Mouse (Mus musculus) MEL (cell line): ENCODE results near the gene Tmem50b. TPM values are rescaled to one million over a fixed set of nuclear protein-coding genes. Genes with fewer than 3 reads are reported as not detected.

ENCODE experiments used
- DNase-seq: peaks from one replicate; pipeline ENCODE4 v3.0.0; 2011; ENCODE audit warnings: low read depth, low spot score
- H3K27ac ChIP-seq: 2 replicates; pipeline ENCODE4 v1.5.1; 2012; ENCODE audit warnings: low read depth, mild to moderate bottlenecking, control low read depth, low read length, moderate library complexity; ENCODE audit not compliant: control insufficient read depth
- H3K27me3 ChIP-seq, 2 experiments: fragments of 150-350 bp in 1 of 2; sonication (generic) in 1 of 2; 2 replicates each; pipeline ENCODE4 v1.6.1; 2012; ENCODE audit warnings: low read length in 2 of 2, mild to moderate bottlenecking in 2 of 2, improper control_type of control experiment in 1 of 2, moderate library complexity in 1 of 2; ENCODE audit not compliant: insufficient read depth in 2 of 2, control insufficient read depth in 1 of 2
- H3K36me3 ChIP-seq, 2 experiments: 2 replicates each; pipeline ENCODE4 v1.6.1; 2012 to 2014; ENCODE audit warnings: low read length in 2 of 2, improper control_type of control experiment in 1 of 2, inconsistent platforms in 1 of 2, mild to moderate bottlenecking in 1 of 2; ENCODE audit not compliant: insufficient read depth in 2 of 2, control insufficient read depth in 1 of 2
- H3K4me1 ChIP-seq, 2 experiments: fragments of 150-350 bp in 1 of 2; sonication (generic) in 1 of 2; 2 replicates each; pipeline ENCODE4 v1.6.1; 2012; ENCODE audit warnings: low read length in 2 of 2, improper control_type of control experiment in 1 of 2, mild to moderate bottlenecking in 1 of 2; ENCODE audit not compliant: insufficient read depth in 2 of 2, control insufficient read depth in 1 of 2
- H3K4me3 ChIP-seq, 2 experiments: fragments of 150-350 bp in 1 of 2; sonication (generic) in 1 of 2; 2 replicates each; pipeline ENCODE4 v1.5.1; 2012; ENCODE audit warnings: low read depth in 2 of 2, low read length in 2 of 2, mild to moderate bottlenecking in 2 of 2, moderate library complexity in 2 of 2, control low read depth in 1 of 2, improper control_type of control experiment in 1 of 2; ENCODE audit not compliant: control insufficient read depth in 1 of 2, insufficient read depth in 1 of 2
- H3K79me2 ChIP-seq: 2 replicates; pipeline ENCODE4 v1.6.1; 2012; ENCODE audit warnings: mild to moderate bottlenecking, low read length, moderate library complexity; ENCODE audit not compliant: control insufficient read depth, poor library complexity, insufficient read depth
- H3K9ac ChIP-seq: 2 replicates; pipeline ENCODE4 v1.6.1; 2012; ENCODE audit warnings: low read depth, mild to moderate bottlenecking, control low read depth, low read length, moderate library complexity; ENCODE audit not compliant: control insufficient read depth, poor library complexity, severe bottlenecking
- H3K9me3 ChIP-seq: fragments of 150-350 bp; sonication (generic); replicated peaks from 2 replicates; pipeline ENCODE4 v1.6.1; 2012; ENCODE audit warnings: mild to moderate bottlenecking, low read length, improper control_type of control experiment, moderate library complexity; ENCODE audit not compliant: insufficient read depth
- CHD1 ChIP-seq: IDR thresholded peaks from 2 replicates; pipeline ENCODE4 v1.6.1; 2012; ENCODE audit warnings: low read depth, mild to moderate bottlenecking, inconsistent platforms, low read length, improper control_type of control experiment
- CTCF ChIP-seq, 3 experiments: IDR thresholded peaks in 2 of 3; conservative IDR thresholded peaks in 1 of 3; 2 replicates each; pipeline ENCODE4 v1.5.1; 2011 to 2012; ENCODE audit warnings: low read length in 3 of 3, low read depth in 2 of 3, mild to moderate bottlenecking in 2 of 3, improper control_type of control experiment in 1 of 3, inconsistent platforms in 1 of 3, mixed read lengths in 1 of 3, moderate library complexity in 1 of 3; ENCODE audit not compliant: control insufficient read depth in 1 of 3, insufficient read depth in 1 of 3, poor library complexity in 1 of 3, severe bottlenecking in 1 of 3
- EP300 ChIP-seq, 2 experiments: IDR thresholded peaks; 2 replicates each; pipeline ENCODE4 v1.6.1; 2011; ENCODE audit warnings: improper control_type of control experiment in 2 of 2, low read length in 2 of 2, low read depth in 1 of 2, mild to moderate bottlenecking in 1 of 2
- ETS1 ChIP-seq: IDR thresholded peaks from 2 replicates; pipeline ENCODE4 v1.6.1; 2012; ENCODE audit warnings: low read depth, mild to moderate bottlenecking, inconsistent platforms, low read length, improper control_type of control experiment, moderate library complexity
- GABPA ChIP-seq: IDR thresholded peaks from 2 replicates; pipeline ENCODE4 v1.6.1; 2012; ENCODE audit warnings: low read depth, mild to moderate bottlenecking, inconsistent platforms, low read length, improper control_type of control experiment, moderate library complexity
- GATA1 ChIP-seq: IDR thresholded peaks from 2 replicates; pipeline ENCODE4 v1.6.1; 2011; ENCODE audit warnings: low read depth, low read length, improper control_type of control experiment
- HCFC1 ChIP-seq: IDR thresholded peaks from 2 replicates; pipeline ENCODE4 v1.6.1; 2012; ENCODE audit warnings: low read depth, mild to moderate bottlenecking, inconsistent platforms, low read length, improper control_type of control experiment, moderate library complexity
- JUND ChIP-seq: IDR thresholded peaks from 2 replicates; pipeline ENCODE4 v1.6.1; 2011; ENCODE audit warnings: low read depth, mild to moderate bottlenecking, improper control_type of control experiment, low read length
- POLR2AphosphoS2 ChIP-seq: IDR thresholded peaks from 2 replicates; pipeline ENCODE4 v1.6.1; 2011; ENCODE audit warnings: low read length, improper control_type of control experiment
- RCOR1 ChIP-seq: IDR thresholded peaks from 2 replicates; pipeline ENCODE4 v1.6.1; 2012; ENCODE audit warnings: low read depth, mild to moderate bottlenecking, inconsistent platforms, low read length, improper control_type of control experiment
- SIN3A ChIP-seq: IDR thresholded peaks from 2 replicates; pipeline ENCODE4 v1.6.1; 2012; ENCODE audit warnings: low read length, improper control_type of control experiment, inconsistent platforms
- TAL1 ChIP-seq: IDR thresholded peaks from 2 replicates; pipeline ENCODE4 v1.6.1; 2012; ENCODE audit warnings: mild to moderate bottlenecking, inconsistent platforms, low read length, moderate library complexity, mixed read lengths
- TCF12 ChIP-seq: IDR thresholded peaks from 2 replicates; pipeline ENCODE4 v1.6.1; 2014; ENCODE audit warnings: low read depth, mild to moderate bottlenecking, inconsistent platforms, low read length, improper control_type of control experiment, moderate library complexity
- ZC3H11A ChIP-seq: IDR thresholded peaks from 2 replicates; pipeline ENCODE4 v1.6.1; 2012; ENCODE audit warnings: low read depth, mild to moderate bottlenecking, inconsistent platforms, low read length, improper control_type of control experiment
- ZKSCAN1 ChIP-seq: IDR thresholded peaks from 2 replicates; pipeline ENCODE4 v1.6.1; 2012; ENCODE audit warnings: low read depth, mild to moderate bottlenecking, inconsistent platforms, low read length, improper control_type of control experiment, moderate library complexity
- ZMIZ1 ChIP-seq: IDR thresholded peaks from 2 replicates; pipeline ENCODE4 v1.6.1; 2012; ENCODE audit warnings: low read depth, mild to moderate bottlenecking, inconsistent platforms, low read length, improper control_type of control experiment, moderate library complexity
- polyA plus RNA-seq, 2 experiments: library from polyadenylated mRNA; stranded (reverse) in 1 of 2; unstranded in 1 of 2; fragments of >175 nt in 1 of 2; fragments of >200 nt in 1 of 2; gene quantifications; 2 replicates each; pipeline versions ENCODE4 v1.2.1 to v1.2.4; 2012; ENCODE audit warnings: low replicate concordance in 2 of 2, low read depth in 1 of 2; ENCODE audit not compliant: insufficient read length in 2 of 2, insufficient read depth in 1 of 2, missing spikeins in 1 of 2
- total RNA-seq: library from RNA; depleted of rRNA; stranded (reverse); fragments of 300-350 nt; gene quantifications from 2 replicates; pipeline ENCODE4 v1.2.3, GENCODE M21; 2012

The Tmem50b gene
- total and polyA plus RNA-seq, 3 experiments = 2.9 to 9.5 TPM; not detected in 1

DNA sequence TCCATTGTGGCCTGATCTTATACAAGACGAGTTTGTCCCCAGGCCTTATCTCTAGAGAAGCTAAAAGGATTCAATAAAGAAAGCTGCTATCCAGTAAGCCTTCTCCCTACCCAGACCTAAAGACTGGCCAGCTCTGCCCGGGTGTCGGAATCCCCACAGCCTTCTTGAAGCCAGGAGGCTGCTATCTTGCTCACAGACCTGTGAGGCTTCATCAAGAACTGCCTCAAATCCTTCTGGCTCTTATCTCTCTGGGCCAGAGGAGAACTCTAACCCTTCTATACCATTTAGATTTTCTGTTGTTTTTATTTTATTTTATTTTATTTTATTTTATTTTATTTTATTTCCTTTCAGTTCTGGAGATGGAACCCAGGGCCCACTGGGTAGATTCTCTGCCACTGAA, 60.5 kb downstream of the Tmem50b start:
- no peak overlapping the region for H3K27ac ChIP-seq
- TF ChIP-seq ZKSCAN1 = peak; percentile 59; the same call in 1 of the 2 replicates
- TF ChIP-seq SIN3A = 0 out of 2 replicates have a peak, but pooled peaks have one; percentile 28
- TF ChIP-seq TCF12 = peak; percentile 90
- peak; percentile 67 to 72 for TF ChIP-seq EP300 (IDR thresholded peaks at IDR 0.05; ENCODE audit: low read depth in 1 of 2, low read length in 2 of 2)
- TF ChIP-seq CTCF (IDR thresholded peaks at IDR 0.05 in 2 of 3, conservative IDR thresholded peaks at IDR 0.05 in 1 of 3; ENCODE audit: control insufficient read depth in 1 of 3, insufficient read depth in 1 of 3, low read depth in 2 of 3, low read length in 3 of 3, poor library complexity in 1 of 3, severe bottlenecking in 1 of 3) = no peak
- TF ChIP-seq RCOR1 = peak; percentile 86
- TF ChIP-seq ETS1 = peak; percentile 58
- peak; percentile 77 for TF ChIP-seq GATA1
- no peak for TF ChIP-seq GABPA
- no peak for TF ChIP-seq HCFC1
- TF ChIP-seq TAL1 = peak; percentile 69

GRCm38 (mm10) chr16:91536372-91536771, 61.2 kb downstream of the Tmem50b start:
- Histone ChIP-seq H3K27ac (no peak overlapping the region), H3K9me3 (no peaks in the 10 kb centered on the region), H3K79me2 (no peaks in the 10 kb centered on the region), H3K9ac (no peak overlapping the region), H3K27me3 (no peaks in the 10 kb centered on the region), H3K36me3 (peaks cover 0 to 37% of the 10 kb centered on the region in 2 experiments; a peak in 2 of 4 replicates), H3K4me3 (no peak overlapping the region), H3K4me1 (peaks cover 18 to 56% of the 10 kb centered on the region in 2 experiments)
- DNase-seq = no peak
- TF ChIP-seq CHD1 (no peak), POLR2AphosphoS2 (no peak), ZC3H11A (no peak), RCOR1 (no peak), JUND (no peak)

More for the DNA sequence above, 60.5 kb downstream of the Tmem50b start:
- no peaks in the 10 kb centered on the region for H3K79me2 ChIP-seq
- H3K9me3 ChIP-seq = no peaks in the 10 kb centered on the region
- peaks cover 20 to 62% of the 10 kb centered on the region in 2 experiments for H3K4me1 ChIP-seq
- no peak overlapping the region for H3K4me3 ChIP-seq
- no peak overlapping the region for H3K9ac ChIP-seq
- DNase-seq = peak; percentile 62
- no peaks in the 10 kb centered on the region for H3K27me3 ChIP-seq
- H3K36me3 ChIP-seq = peaks cover 0 to 36% of the 10 kb centered on the region in 2 experiments; a peak in 2 of 4 replicates

- DNase-seq = no peak
- peaks cover 0 to 33% of the 10 kb centered on the region in 2 experiments; a peak in 2 of 4 replicates for H3K36me3 ChIP-seq
- peak overlapping the region; percentile 32; the same call in 1 of the 2 replicates for H3K9ac ChIP-seq
- peak overlapping the region; percentile 59 for H3K27ac ChIP-seq
- H3K4me1 ChIP-seq = peaks cover 13 to 49% of the 10 kb centered on the region in 2 experiments
- no peak overlapping the region for H3K4me3 ChIP-seq
- H3K79me2 ChIP-seq = no peaks in the 10 kb centered on the region
- H3K9me3 ChIP-seq = no peaks in the 10 kb centered on the region
- no peaks in the 10 kb centered on the region for H3K27me3 ChIP-seq
- 0 out of 2 replicates have a peak, but pooled peaks have one; percentile 2 for TF ChIP-seq ETS1
- no peak for TF ChIP-seq ZMIZ1
- TF ChIP-seq, all 39 proteins: peak for 1
These were observed 62.7 kb downstream of the Tmem50b start for GRCm38 (mm10) chr16:91534888-91535287.
